Mouse (Mus musculus): ENCODE data around the gene Fanci. TPM values are rescaled to one million over a fixed set of nuclear protein-coding genes. Genes with fewer than 3 reads are reported as not detected.

The Fanci gene
- 1 to 10 TPM; 4.4 to 7.9 TPM for polyA plus RNA-seq (2017; shearing (Covaris generic))

- peak; percentile 90 for ATAC-seq
These were observed at the start of gene Fanci for GRCm38 (mm10) chr7:79391883-79392649. Gene Fanci (plus strand): TSS chr7:79391929.

- ATAC-seq = peak; percentile 43
These were observed 45.8 kb upstream of the Fanci start for GRCm38 (mm10) chr7:79345902-79346301.

- ATAC-seq = no peak
These were observed 45.1 kb upstream of the Fanci start for GRCm38 (mm10) chr7:79346555-79347075.

GRCm38 (mm10) chr7:79347108-79347813 lies 44.5 kb upstream of the Fanci start:
- ATAC-seq = no peak

- ATAC-seq = no peak
These were observed 42.9 kb upstream of the Fanci start for GRCm38 (mm10) chr7:79348816-79349215.

GRCm38 (mm10) chr7:79349738-79350386 lies 41.9 kb upstream of the Fanci start:
- peak; percentile 74 for ATAC-seq

- ATAC-seq = no peak
These were observed 33.2 kb upstream of the Fanci start for GRCm38 (mm10) chr7:79358350-79359182.

- no peak for ATAC-seq
These were observed 32.6 kb upstream of the Fanci start for GRCm38 (mm10) chr7:79359183-79359435.

GRCm38 (mm10) chr7:79360056-79360455 lies 31.7 kb upstream of the Fanci start:
- no peak for ATAC-seq

GRCm38 (mm10) chr7:79362208-79362607 lies 29.5 kb upstream of the Fanci start:
- ATAC-seq = no peak

GRCm38 (mm10) chr7:79362830-79363229 lies 28.9 kb upstream of the Fanci start:
- ATAC-seq = peak; percentile 2

GRCm38 (mm10) chr7:79363370-79364043 lies 28.2 kb upstream of the Fanci start:
- ATAC-seq = peak; percentile 88

GRCm38 (mm10) chr7:79368664-79369063 lies 23.1 kb upstream of the Fanci start:
- no peak for ATAC-seq

GRCm38 (mm10) chr7:79369416-79369815 lies 22.3 kb upstream of the Fanci start:
- no peak for ATAC-seq

- peak; percentile 85 for ATAC-seq
These were observed 20.3 kb upstream of the Fanci start for GRCm38 (mm10) chr7:79371321-79371879.

GRCm38 (mm10) chr7:79374017-79374416 lies 17.7 kb upstream of the Fanci start:
- ATAC-seq = no peak

GRCm38 (mm10) chr7:79375594-79375993 lies 16.1 kb upstream of the Fanci start:
- ATAC-seq = no peak

GRCm38 (mm10) chr7:79376516-79377275 lies 15.0 kb upstream of the Fanci start:
- no peak for ATAC-seq

GRCm38 (mm10) chr7:79386422-79387133 lies 5.2 kb upstream of the Fanci start, which contains the start of gene Rlbp1:
Gene Rlbp1 (minus strand): TSS chr7:79387048.
- no peak for ATAC-seq

- no peak for ATAC-seq
These were observed 4.6 kb upstream of the Fanci start for GRCm38 (mm10) chr7:79387140-79387539.

All from CD4-positive, CD25-positive, alpha-beta regulatory T cell, adult 4 months (primary cell).